Mouse (Mus musculus) midbrain, embryonic 14.5 days (tissue): ENCODE results near the gene Btbd9. TPM values are rescaled to one million over a fixed set of nuclear protein-coding genes. Genes with fewer than 3 reads are reported as not detected.

ENCODE experiments used
- ATAC-seq: fragments of 200-750 bp; cut with Nextera tagmentation; 2 replicates; pipeline ENCODE4 v1.8.0; 2017; ENCODE audit warnings: moderate number of reproducible peaks, moderate library complexity; ENCODE audit not compliant: low FRiP score, low TSS enrichment
- DNase-seq: peaks from one replicate; pipeline ENCODE4 v3.0.0-alpha.2; 2015
- H3K27ac ChIP-seq: fragments of 300-500 bp; sonication (generic); replicated peaks from 2 replicates; pipeline ENCODE4 v1.5.1; 2014; ENCODE audit warnings: mild to moderate bottlenecking, low read depth, low read length, moderate library complexity
- H3K27me3 ChIP-seq: fragments of 300-500 bp; sonication (generic); 2 replicates; pipeline ENCODE4 v1.6.1; 2014; ENCODE audit warnings: low read length, control low read depth, mixed read lengths; ENCODE audit not compliant: control insufficient read depth, insufficient read depth
- H3K36me3 ChIP-seq: fragments of 300-500 bp; sonication (generic); 2 replicates; pipeline ENCODE4 v1.6.1; 2014; ENCODE audit warnings: low read length, control low read depth; ENCODE audit not compliant: control insufficient read depth, insufficient read depth
- H3K4me1 ChIP-seq: fragments of 300-500 bp; sonication (generic); 2 replicates; pipeline ENCODE4 v1.6.1; 2014; ENCODE audit warnings: mild to moderate bottlenecking, antibody characterized with exemption, low read length, control low read depth; ENCODE audit not compliant: control insufficient read depth, insufficient read depth
- H3K4me2 ChIP-seq: fragments of 300-500 bp; sonication (generic); 2 replicates; pipeline ENCODE4 v1.6.1; 2014; ENCODE audit warnings: mild to moderate bottlenecking, low read length, moderate library complexity
- H3K4me3 ChIP-seq: fragments of 300-500 bp; sonication (generic); replicated peaks from 2 replicates; pipeline ENCODE4 v1.5.1; 2014; ENCODE audit warnings: low read depth, low read length
- H3K9ac ChIP-seq: fragments of 300-500 bp; sonication (generic); replicated peaks from 2 replicates; pipeline ENCODE4 v1.6.1; 2014; ENCODE audit warnings: mild to moderate bottlenecking, low read length, moderate library complexity
- H3K9me3 ChIP-seq: fragments of 300-500 bp; sonication (generic); 2 replicates; pipeline ENCODE4 v1.6.1; 2016; ENCODE audit warnings: low read length, control low read depth, mixed read lengths; ENCODE audit not compliant: control insufficient read depth
- WGBS: fragments of 180-500 bp; shearing (Covaris S2); extraction: QIAGEN DNeasy Blood & Tissue Kit; methylation state at CpG from one replicate; pipeline ENCODE4 v1.1.7; 2014; 5-methylcytosine and 5-hydroxymethylcytosine counted together
- polyA plus RNA-seq: library from polyadenylated mRNA; unstranded; fragments of >200 nt; fragmentation: Nextera tagmentation; extraction: Ambion mirVana; gene quantifications from 2 replicates; pipeline ENCODE4 v1.2.1, GENCODE M21; 2014

The Btbd9 gene
- polyA plus RNA-seq, 1 experiment from 2014 or later: 140 TPM

- Histone ChIP-seq H3K4me3 (no peak overlapping the region), H3K36me3 (0 out of 2 replicates have a peak, but pooled peaks cover 3% of the 10 kb centered on the region), H3K9ac (no peak overlapping the region; the same call in 1 of the 2 replicates), H3K27ac (peak overlapping the region; percentile 28; the same call in 1 of the 2 replicates), H3K4me2 (no peak overlapping the region), H3K4me1 (peaks cover 20% of the 10 kb centered on the region; the same call in 1 of the 2 replicates), H3K27me3 (no peaks in the 10 kb centered on the region), H3K9me3 (no peaks in the 10 kb centered on the region)
- WGBS: 39% methylated on average over 4 of the region's 4 CpGs
- DNase-seq: peak; percentile 65
- no peak for ATAC-seq
Observed at GRCm38 (mm10) chr17:30232698-30233097, 343.6 kb downstream of the Btbd9 start.

- H3K27ac ChIP-seq: no peak overlapping the region
- H3K9me3 ChIP-seq: no peaks in the 10 kb centered on the region
- no peak overlapping the region for H3K9ac ChIP-seq
- no peak overlapping the region for H3K4me3 ChIP-seq
- no peak for DNase-seq
- WGBS: 97% methylated on average over 1 of the region's 1 CpGs
- peaks cover 20% of the 10 kb centered on the region; the same call in 1 of the 2 replicates for H3K4me1 ChIP-seq
- H3K36me3 ChIP-seq: 0 out of 2 replicates have a peak, but pooled peaks cover 3% of the 10 kb centered on the region
- ATAC-seq: no peak
- H3K27me3 ChIP-seq: no peaks in the 10 kb centered on the region
- H3K4me2 ChIP-seq: no peak overlapping the region
Observed at GRCm38 (mm10) chr17:30231483-30231882, 344.8 kb downstream of the Btbd9 start.

- H3K4me2 ChIP-seq: no peak overlapping the region
- no peak overlapping the region for H3K4me3 ChIP-seq
- DNase-seq: no peak
- H3K36me3 ChIP-seq: 0 out of 2 replicates have a peak, but pooled peaks cover 3% of the 10 kb centered on the region
- no peak overlapping the region for H3K9ac ChIP-seq
- H3K4me1 ChIP-seq: peaks cover 21% of the 10 kb centered on the region
- ATAC-seq: no peak
- no peak overlapping the region for H3K27ac ChIP-seq
- 94% methylated on average over 4 of the region's 4 CpGs for WGBS
- H3K9me3 ChIP-seq: no peaks in the 10 kb centered on the region
- no peaks in the 10 kb centered on the region for H3K27me3 ChIP-seq
Observed at GRCm38 (mm10) chr17:30230428-30230827, 345.9 kb downstream of the Btbd9 start.

- no peak for ATAC-seq
- Histone ChIP-seq H3K4me1 (peaks cover 39% of the 10 kb centered on the region), H3K36me3 (0 out of 2 replicates have a peak, but pooled peaks cover 3% of the 10 kb centered on the region), H3K27ac (no peak overlapping the region), H3K27me3 (no peaks in the 10 kb centered on the region), H3K4me2 (no peak overlapping the region), H3K9me3 (no peaks in the 10 kb centered on the region), H3K4me3 (no peak overlapping the region), H3K9ac (no peak overlapping the region)
- WGBS: 90% methylated on average over 10 of the region's 10 CpGs
- no peak for DNase-seq
Observed at GRCm38 (mm10) chr17:30228439-30229215, 347.7 kb downstream of the Btbd9 start.

GRCm38 (mm10) chr17:30225030-30225740, 351.1 kb downstream of the Btbd9 start:
- 24% methylated on average over 5 of the region's 5 CpGs for whole genome bisulfite sequencing
- no peak overlapping the region; the same call in 1 of the 2 replicates for H3K9ac ChIP-seq
- 0 out of 2 replicates have a peak, but pooled peaks have one; percentile 42 for ATAC-seq

GRCm38 (mm10) chr17:30222837-30223236, 353.5 kb downstream of the Btbd9 start:
- H3K4me3 ChIP-seq: no peak overlapping the region
- H3K27ac ChIP-seq: no peak overlapping the region
- no peaks in the 10 kb centered on the region for H3K27me3 ChIP-seq
- H3K9ac ChIP-seq: no peak overlapping the region
- H3K9me3 ChIP-seq: no peaks in the 10 kb centered on the region
- no peak overlapping the region for H3K4me2 ChIP-seq
- H3K36me3 ChIP-seq: peaks cover 10% of the 10 kb centered on the region
- ATAC-seq (no peak), DNase-seq (peak; percentile 54)
- 19% methylated on average over 12 of the region's 12 CpGs for WGBS
- H3K4me1 ChIP-seq: peaks cover 39% of the 10 kb centered on the region

More at GRCm38 (mm10) chr17:30225030-30225740, 351.1 kb downstream of the Btbd9 start:
- Histone ChIP-seq H3K27ac (0 out of 2 replicates have a peak overlapping the region, but pooled peaks have one; percentile 5), H3K9me3 (no peaks in the 10 kb centered on the region), H3K4me3 (no peak overlapping the region), H3K4me1 (peaks cover 44% of the 10 kb centered on the region), H3K36me3 (0 out of 2 replicates have a peak, but pooled peaks cover 3% of the 10 kb centered on the region), H3K27me3 (no peaks in the 10 kb centered on the region), H3K4me2 (no peak overlapping the region)
- peak; percentile 77 for DNase-seq

GRCm38 (mm10) chr17:30222361-30222760, 353.9 kb downstream of the Btbd9 start:
- Histone ChIP-seq H3K4me1 (peaks cover 39% of the 10 kb centered on the region), H3K9ac (no peak overlapping the region)
- WGBS: 66% methylated on average over 11 of the region's 11 CpGs

GRCm38 (mm10) chr17:30221677-30222076, 354.6 kb downstream of the Btbd9 start:
- DNase-seq: no peak
- H3K9me3 ChIP-seq: no peaks in the 10 kb centered on the region
- peaks cover 39% of the 10 kb centered on the region for H3K4me1 ChIP-seq
- no peak for ATAC-seq
- 75% methylated on average over 14 of the region's 14 CpGs for WGBS
- H3K27ac ChIP-seq: no peak overlapping the region
- peaks cover 10% of the 10 kb centered on the region for H3K36me3 ChIP-seq
- H3K9ac ChIP-seq: no peak overlapping the region
- H3K4me2 ChIP-seq: no peak overlapping the region
- no peaks in the 10 kb centered on the region for H3K27me3 ChIP-seq
- H3K4me3 ChIP-seq: no peak overlapping the region

More at GRCm38 (mm10) chr17:30222361-30222760, 353.9 kb downstream of the Btbd9 start:
- ATAC-seq (0 out of 2 replicates have a peak, but pooled peaks have one; percentile 4), DNase-seq (no peak)
- no peaks in the 10 kb centered on the region for H3K9me3 ChIP-seq
- no peak overlapping the region for H3K27ac ChIP-seq
- no peaks in the 10 kb centered on the region for H3K27me3 ChIP-seq
- H3K4me3 ChIP-seq: no peak overlapping the region
- H3K36me3 ChIP-seq: peaks cover 10% of the 10 kb centered on the region
- H3K4me2 ChIP-seq: no peak overlapping the region
